Mouse (Mus musculus): ENCODE results near the gene Mlph. TPM values are rescaled to one million over a fixed set of nuclear protein-coding genes. Genes with fewer than 3 reads are reported as not detected.

Mlph gene
- total RNA-seq (2014; rRNA removed) (0.37 and 0.74 TPM in 2 replicates), polyA plus RNA-seq (2012; rRNA removed) (0.20 and 0.27 TPM in 2 replicates)

DNA sequence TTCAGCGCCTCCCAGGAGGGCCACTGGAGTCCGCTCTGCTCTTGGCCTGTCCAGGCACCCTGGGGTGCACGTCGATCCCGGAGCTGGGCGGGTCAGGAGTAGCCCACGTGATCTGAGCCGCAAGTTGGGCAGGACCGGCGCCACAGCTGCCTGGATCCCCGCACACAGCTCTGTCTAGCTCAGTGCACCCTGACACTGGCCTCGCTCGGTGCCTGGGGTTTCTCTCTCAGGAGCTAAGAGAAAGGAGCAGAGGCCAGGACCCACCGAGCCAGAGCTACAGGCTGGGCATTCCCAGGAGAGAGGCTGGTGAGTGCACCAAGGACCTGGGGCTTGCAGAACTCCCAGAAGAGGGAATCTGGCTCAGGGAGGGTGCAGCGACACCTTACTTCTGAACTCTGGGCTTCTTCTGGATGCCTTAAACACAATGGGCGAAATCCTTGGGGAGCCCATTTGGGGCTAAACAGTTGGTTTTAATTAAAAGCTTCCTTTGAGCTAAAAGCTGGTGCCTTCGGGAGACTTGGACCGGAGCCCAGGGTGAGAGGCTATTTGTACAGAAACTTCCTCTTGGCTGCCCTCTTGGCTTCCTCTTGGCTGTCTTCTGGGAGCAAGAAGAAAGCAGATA lies at the start of gene Mlph:
Mlph (plus strand) TSS at position 138 of the 622 bp plus-strand sequence.
- Histone ChIP-seq H3K4me3 (ENCODE audit: insufficient read depth, low read depth, low read length) (peak within 1 kb of the TSS; percentile 63), H3K79me2 (ENCODE audit: control insufficient read depth, insufficient read depth, low read length) (no peaks in the 10 kb centered on the region), H3K27me3 (ENCODE audit: control insufficient read depth, insufficient read depth, low read length) (0 out of 2 replicates have a peak, but pooled peaks cover 2% of the 10 kb centered on the region), H3K9ac (ENCODE audit: low read depth, low read length) (peak within 1 kb of the TSS; percentile 55), H3K36me3 (ENCODE audit: control insufficient read depth, insufficient read depth, low read length) (no peaks in the 10 kb centered on the region), H3K4me1 (ENCODE audit: control insufficient read depth, insufficient read depth, low read length) (0 out of 2 replicates have a peak, but pooled peaks cover 3% of the 10 kb centered on the region), H3K27ac (replicated peaks; ENCODE audit: insufficient read depth, low read depth, low read length) (0 out of 2 replicates have a peak within 1 kb of the TSS, but pooled peaks have one; percentile 27)
- TF ChIP-seq POLR2A (IDR thresholded peaks at IDR 0.05; ENCODE audit: extremely low read depth, insufficient read depth, low read length) (0 out of 2 replicates have a peak, but pooled peaks have one; percentile 6), CTCF (IDR thresholded peaks at IDR 0.05; ENCODE audit: low read depth, low read length) (no peak)
- DNase-seq (ENCODE audit: extremely low read depth, low read depth, low spot score) = peak; percentile 29
- 8% methylated on average over 18 of the region's 18 CpGs for WGBS

DNA sequence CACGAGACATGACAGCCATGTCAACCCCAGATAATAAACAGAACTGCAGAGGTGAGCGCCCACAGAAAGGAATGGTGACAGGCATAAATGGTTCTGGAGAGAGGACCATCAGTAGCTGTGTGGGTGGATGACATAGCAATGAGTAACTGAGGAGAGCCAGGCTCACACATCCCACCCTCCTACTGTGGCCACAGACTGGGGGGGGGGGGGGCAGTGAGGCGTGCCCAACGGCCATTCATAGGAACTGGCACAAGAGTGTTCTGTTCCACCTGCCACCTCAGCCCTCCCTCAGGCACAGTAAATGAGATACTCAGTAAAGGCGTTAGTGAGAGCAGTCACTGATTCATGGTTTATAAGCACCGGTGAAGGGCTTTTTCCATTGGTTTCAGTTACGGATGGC lies 48.2 kb upstream of the Mlph start:
- 87% methylated on average over 7 of the region's 7 CpGs for WGBS
- Histone ChIP-seq H3K4me1 (ENCODE audit: control insufficient read depth, insufficient read depth, low read length) (no peaks in the 10 kb centered on the region), H3K4me3 (ENCODE audit: insufficient read depth, low read depth, low read length) (no peak overlapping the region), H3K9ac (ENCODE audit: low read depth, low read length) (no peak overlapping the region), H3K36me3 (ENCODE audit: control insufficient read depth, insufficient read depth, low read length) (no peaks in the 10 kb centered on the region), H3K27me3 (ENCODE audit: control insufficient read depth, insufficient read depth, low read length) (peaks cover 5% of the 10 kb centered on the region; the same call in 1 of the 2 replicates), H3K79me2 (ENCODE audit: control insufficient read depth, insufficient read depth, low read length) (no peaks in the 10 kb centered on the region), H3K27ac (replicated peaks; ENCODE audit: insufficient read depth, low read depth, low read length) (no peak overlapping the region)
- DNase-seq (ENCODE audit: extremely low read depth, low read depth, low spot score) = no peak
- TF ChIP-seq CTCF (IDR thresholded peaks at IDR 0.05; ENCODE audit: low read depth, low read length) (no peak), POLR2A (IDR thresholded peaks at IDR 0.05; ENCODE audit: extremely low read depth, insufficient read depth, low read length) (no peak)

DNA sequence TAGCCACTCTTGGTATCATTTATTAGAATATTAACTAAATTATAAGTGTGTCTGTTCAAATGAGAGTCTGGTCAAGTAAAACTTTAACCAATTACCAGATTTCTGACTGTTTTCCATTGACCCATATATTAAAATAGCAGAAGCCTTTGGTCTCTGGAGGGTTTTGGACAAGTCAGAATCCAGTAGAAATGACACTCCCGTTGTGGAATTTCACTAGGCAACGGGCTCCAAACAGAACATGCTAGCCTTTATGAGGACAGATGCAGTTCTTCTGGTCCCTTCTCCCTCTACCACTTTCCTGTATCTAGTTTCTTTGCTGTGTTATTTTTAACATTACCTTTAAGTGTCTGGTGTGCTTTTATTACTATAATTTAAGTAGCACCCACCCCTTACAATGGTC lies 44.3 kb upstream of the Mlph start:
- Histone ChIP-seq H3K27me3 (ENCODE audit: control insufficient read depth, insufficient read depth, low read length) (no peaks in the 10 kb centered on the region; the same call in 1 of the 2 replicates), H3K36me3 (ENCODE audit: control insufficient read depth, insufficient read depth, low read length) (no peaks in the 10 kb centered on the region), H3K4me1 (ENCODE audit: control insufficient read depth, insufficient read depth, low read length) (no peaks in the 10 kb centered on the region), H3K4me3 (ENCODE audit: insufficient read depth, low read depth, low read length) (no peak overlapping the region), H3K9ac (ENCODE audit: low read depth, low read length) (no peak overlapping the region), H3K79me2 (ENCODE audit: control insufficient read depth, insufficient read depth, low read length) (no peaks in the 10 kb centered on the region), H3K27ac (replicated peaks; ENCODE audit: insufficient read depth, low read depth, low read length) (no peak overlapping the region)
- DNase-seq (ENCODE audit: extremely low read depth, low read depth, low spot score) = no peak
- WGBS = 90% methylated on average over 2 of the region's 2 CpGs
- TF ChIP-seq POLR2A (IDR thresholded peaks at IDR 0.05; ENCODE audit: extremely low read depth, insufficient read depth, low read length) = no peak
- TF ChIP-seq CTCF (IDR thresholded peaks at IDR 0.05; ENCODE audit: low read depth, low read length) = no peak

DNA sequence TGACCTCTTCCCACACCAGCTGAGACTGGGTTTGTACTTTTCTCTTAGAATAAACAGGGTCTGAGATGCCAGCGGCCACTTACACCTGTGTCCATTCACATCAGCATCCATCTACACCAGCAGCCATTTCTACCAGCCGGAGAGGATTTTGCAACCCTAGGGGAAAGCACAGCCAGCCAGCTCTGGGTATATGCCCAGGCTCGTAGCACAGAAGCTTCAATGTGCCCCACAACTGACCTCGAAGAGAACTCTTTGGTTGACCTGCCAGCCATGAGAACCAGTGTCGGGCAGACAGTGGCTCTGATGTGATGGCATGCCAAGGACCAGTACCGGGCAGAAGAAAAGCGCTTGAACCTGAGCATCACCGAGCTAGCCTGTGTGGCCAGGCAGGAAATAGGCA lies 39.5 kb upstream of the Mlph start:
- H3K9ac ChIP-seq (ENCODE audit: low read depth, low read length) = no peak overlapping the region
- H3K27ac ChIP-seq (replicated peaks; ENCODE audit: insufficient read depth, low read depth, low read length) = no peak overlapping the region
- no peaks in the 10 kb centered on the region for H3K79me2 ChIP-seq (ENCODE audit: control insufficient read depth, insufficient read depth, low read length)
- H3K27me3 ChIP-seq (ENCODE audit: control insufficient read depth, insufficient read depth, low read length) = no peaks in the 10 kb centered on the region; the same call in 1 of the 2 replicates
- no peaks in the 10 kb centered on the region for H3K36me3 ChIP-seq (ENCODE audit: control insufficient read depth, insufficient read depth, low read length)
- no peaks in the 10 kb centered on the region for H3K4me1 ChIP-seq (ENCODE audit: control insufficient read depth, insufficient read depth, low read length)
- no peak for TF ChIP-seq CTCF (IDR thresholded peaks at IDR 0.05; ENCODE audit: low read depth, low read length)
- TF ChIP-seq POLR2A (IDR thresholded peaks at IDR 0.05; ENCODE audit: extremely low read depth, insufficient read depth, low read length) = no peak
- DNase-seq (ENCODE audit: extremely low read depth, low read depth, low spot score) = no peak
- WGBS = 79% methylated on average over 8 of the region's 8 CpGs
- no peak overlapping the region for H3K4me3 ChIP-seq (ENCODE audit: insufficient read depth, low read depth, low read length)

DNA sequence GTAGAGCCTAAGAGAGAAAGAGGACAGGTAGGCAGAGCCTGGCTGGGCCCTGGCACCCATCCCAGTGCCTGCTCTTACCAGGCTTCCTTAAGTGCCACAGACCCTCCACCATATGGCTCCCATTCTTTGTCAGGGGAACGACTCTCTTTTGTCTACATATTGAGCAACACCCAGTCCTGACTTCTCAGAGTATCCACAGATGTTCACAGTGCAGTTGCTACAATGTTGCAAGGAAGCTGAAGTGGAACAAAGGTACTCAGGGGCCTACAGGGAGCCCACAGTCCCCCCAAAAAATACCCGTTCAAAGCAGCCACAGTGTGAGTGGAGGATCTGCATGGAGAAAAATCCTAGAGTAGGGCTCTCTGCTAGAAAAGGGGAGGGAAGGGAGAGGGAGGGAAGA lies 38.9 kb upstream of the Mlph start:
- TF ChIP-seq POLR2A (IDR thresholded peaks at IDR 0.05; ENCODE audit: extremely low read depth, insufficient read depth, low read length) (no peak), CTCF (IDR thresholded peaks at IDR 0.05; ENCODE audit: low read depth, low read length) (no peak)
- no peak for DNase-seq (ENCODE audit: extremely low read depth, low read depth, low spot score)
- 38% methylated on average over 2 of the region's 2 CpGs for WGBS
- H3K9ac ChIP-seq (ENCODE audit: low read depth, low read length) = no peak overlapping the region
- no peak overlapping the region for H3K27ac ChIP-seq (replicated peaks; ENCODE audit: insufficient read depth, low read depth, low read length)
- H3K4me1 ChIP-seq (ENCODE audit: control insufficient read depth, insufficient read depth, low read length) = no peaks in the 10 kb centered on the region
- H3K79me2 ChIP-seq (ENCODE audit: control insufficient read depth, insufficient read depth, low read length) = no peaks in the 10 kb centered on the region
- no peaks in the 10 kb centered on the region for H3K36me3 ChIP-seq (ENCODE audit: control insufficient read depth, insufficient read depth, low read length)
- H3K27me3 ChIP-seq (ENCODE audit: control insufficient read depth, insufficient read depth, low read length) = no peaks in the 10 kb centered on the region; the same call in 1 of the 2 replicates
- no peak overlapping the region for H3K4me3 ChIP-seq (ENCODE audit: insufficient read depth, low read depth, low read length)

All from liver, adult 2 months (tissue).